Mouse (Mus musculus) liver, embryonic 14.5 days (tissue): ENCODE measurements around the gene Pmpca. TPM values are rescaled to one million over a fixed set of nuclear protein-coding genes. Genes with fewer than 3 reads are reported as not detected.

ENCODE experiments used
- ATAC-seq: fragments of 200-750 bp; cut with Nextera tagmentation; 2 replicates; pipeline ENCODE4 v1.8.0; 2017; ENCODE audit warnings: moderate number of reproducible peaks, mild to moderate bottlenecking, moderate library complexity; ENCODE audit not compliant: insufficient read depth
- DNase-seq, 3 experiments: peaks; one replicate each; pipeline ENCODE4 v3.0.0-alpha.2; 2012 to 2013; ENCODE audit warnings: low read depth in 3 of 3, low spot score in 3 of 3
- H3K27ac ChIP-seq: fragments of 300-500 bp; sonication (generic); 2 replicates; pipeline ENCODE4 v1.5.1; 2014; ENCODE audit warnings: moderate library complexity, mild to moderate bottlenecking, control low read depth, inconsistent platforms
- H3K27me3 ChIP-seq: fragments of 300-500 bp; sonication (generic); 2 replicates; pipeline ENCODE4 v1.6.1; 2014; ENCODE audit warnings: mild to moderate bottlenecking, low read length, moderate library complexity; ENCODE audit not compliant: control insufficient read depth, insufficient read depth
- H3K36me3 ChIP-seq: fragments of 300-500 bp; sonication (generic); replicated peaks from 2 replicates; pipeline ENCODE4 v1.6.1; 2014; ENCODE audit warnings: low read depth; ENCODE audit not compliant: control insufficient read depth, insufficient read depth
- H3K4me1 ChIP-seq, 2 experiments: fragments of 200-500 bp in 1 of 2; fragments of 300-500 bp in 1 of 2; sonication (generic) in 1 of 2; replicated peaks; 2 replicates each; pipeline ENCODE4 v1.6.1; 2012 to 2014; ENCODE audit warnings: antibody characterized with exemption in 1 of 2, inconsistent platforms in 1 of 2, low read length in 1 of 2; ENCODE audit not compliant: control insufficient read depth in 2 of 2, insufficient read depth in 2 of 2
- H3K4me2 ChIP-seq: fragments of 300-500 bp; sonication (generic); 2 replicates; pipeline ENCODE4 v1.6.1; 2014; ENCODE audit warnings: low read depth, mild to moderate bottlenecking, control low read depth, moderate library complexity
- H3K4me3 ChIP-seq, 2 experiments: fragments of 200-500 bp in 1 of 2; fragments of 300-500 bp in 1 of 2; sonication (generic) in 1 of 2; 2 replicates each; pipeline ENCODE4 v1.5.1; 2012 to 2014; ENCODE audit warnings: low read depth in 2 of 2, low read length in 2 of 2, mild to moderate bottlenecking in 2 of 2, control low read depth in 1 of 2, inconsistent platforms in 1 of 2, moderate library complexity in 1 of 2; ENCODE audit not compliant: insufficient read depth in 1 of 2
- H3K9ac ChIP-seq: fragments of 300-500 bp; sonication (generic); replicated peaks from 2 replicates; pipeline ENCODE4 v1.6.1; 2014; ENCODE audit warnings: mild to moderate bottlenecking, control low read depth, moderate library complexity
- H3K9me3 ChIP-seq: fragments of 300-500 bp; sonication (generic); 2 replicates; pipeline ENCODE4 v1.6.1; 2016; ENCODE audit warnings: low read length, mixed read lengths; ENCODE audit not compliant: control insufficient read depth
- CTCF ChIP-seq: IDR thresholded peaks from 2 replicates; pipeline ENCODE4 v1.5.1; 2016; ENCODE audit warnings: antibody characterized with exemption, low read depth, control low read depth
- EP300 ChIP-seq: IDR thresholded peaks from 2 replicates; pipeline ENCODE4 v1.6.1; 2016; ENCODE audit warnings: antibody characterized with exemption, low read depth
- WGBS: fragments of 180-500 bp; shearing (Covaris S2); extraction: QIAGEN DNeasy Blood & Tissue Kit; methylation state at CpG from one replicate; pipeline ENCODE4 v1.1.7; 2014; ENCODE audit not compliant: insufficient replicate concordance; 5-methylcytosine and 5-hydroxymethylcytosine counted together
- polyA plus RNA-seq, 2 experiments: library from polyadenylated mRNA; depleted of rRNA in 1 of 2; stranded (reverse) in 1 of 2; unstranded in 1 of 2; fragments of >200 nt; fragmentation: Nextera tagmentation in 1 of 2; extraction: Ambion mirVana in 1 of 2; gene quantifications; 2 replicates each; pipeline versions ENCODE4 v1.2.1 to v1.2.3; 2012 to 2014

Pmpca gene
- polyA plus RNA-seq, 2 experiments = 41.8 to 45.5 TPM

DNA sequence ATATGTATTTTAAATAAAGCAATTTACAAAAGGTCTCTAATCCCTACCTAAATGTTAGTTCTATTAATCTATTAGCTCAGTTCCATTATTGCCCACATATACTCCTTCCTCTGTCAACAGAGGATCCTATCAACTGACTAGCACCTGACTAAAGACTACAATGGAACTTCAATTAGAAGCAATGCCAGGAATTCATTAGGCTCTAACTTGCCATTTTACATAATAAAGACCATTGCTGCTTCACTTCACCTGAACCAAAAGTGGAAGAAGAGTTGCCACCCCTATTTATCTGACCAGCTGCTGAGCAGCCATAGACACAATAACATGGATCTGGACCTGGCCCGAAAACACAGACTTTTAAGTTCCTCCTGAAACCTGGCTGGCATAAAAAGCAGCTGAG lies 53.7 kb downstream of the Pmpca start:
- Histone ChIP-seq H3K4me2 (peak overlapping the region; percentile 94; the same call in 1 of the 2 replicates), H3K27me3 (no peaks in the 10 kb centered on the region), H3K4me3 (no peak overlapping the region), H3K27ac (no peak overlapping the region), H3K9me3 (no peaks in the 10 kb centered on the region), H3K4me1 (peaks cover 15 to 16% of the 10 kb centered on the region in 2 experiments), H3K9ac (no peak overlapping the region), H3K36me3 (peaks cover 17% of the 10 kb centered on the region)
- 79% methylated on average over 1 of the region's 1 CpGs for WGBS
- no peak for ATAC-seq
- TF ChIP-seq CTCF (no peak), EP300 (no peak)
- DNase-seq = no peak

GRCm38 (mm10) chr2:26443876-26444275 lies 54.7 kb downstream of the Pmpca start:
- Histone ChIP-seq H3K27me3 (no peaks in the 10 kb centered on the region), H3K4me2 (peak overlapping the region; percentile 94), H3K9ac (peak overlapping the region; percentile 93), H3K4me1 (peaks cover 15 to 16% of the 10 kb centered on the region in 2 experiments), H3K36me3 (peaks cover 11% of the 10 kb centered on the region), H3K9me3 (no peaks in the 10 kb centered on the region), H3K27ac (no peak overlapping the region), H3K4me3 (peak overlapping the region; percentile 94 to 96)
- ATAC-seq (no peak), DNase-seq (no peak)
- no peak for TF ChIP-seq EP300
- TF ChIP-seq CTCF = no peak
- 9% methylated on average over 3 of the region's 3 CpGs for WGBS

DNA sequence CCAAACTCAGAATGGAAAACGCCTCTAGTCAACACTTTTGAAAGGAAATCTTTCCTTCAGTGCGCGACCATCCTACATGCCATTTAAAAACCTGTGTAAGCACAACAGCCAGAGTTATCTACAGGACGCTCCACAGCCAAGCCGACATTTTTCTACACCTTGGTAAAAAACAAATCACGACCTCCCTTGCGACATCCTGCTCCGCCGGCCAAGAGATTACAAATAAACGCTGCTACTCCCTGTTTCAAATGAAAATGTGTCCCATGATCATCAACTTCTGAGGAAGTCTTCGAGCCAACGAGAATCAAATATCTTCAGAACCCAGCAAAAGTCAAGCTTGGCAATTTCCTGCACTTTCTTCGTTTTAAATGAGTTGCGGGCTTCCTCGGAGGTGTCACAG lies 55.2 kb downstream of the Pmpca start:
- peak overlapping the region; percentile 64; the same call in 1 of the 2 replicates for H3K27ac ChIP-seq
- H3K4me1 ChIP-seq = peaks cover 15 to 16% of the 10 kb centered on the region in 2 experiments
- 2% methylated on average over 15 of the region's 15 CpGs for WGBS
- no peaks in the 10 kb centered on the region for H3K9me3 ChIP-seq
- peak overlapping the region; percentile 94 to 96 for H3K4me3 ChIP-seq
- peaks cover 11% of the 10 kb centered on the region for H3K36me3 ChIP-seq
- DNase-seq = peak in 1 of 3 experiments; percentile 9
- peak overlapping the region; percentile 94 for H3K4me2 ChIP-seq
- no peaks in the 10 kb centered on the region for H3K27me3 ChIP-seq
- no peak for ATAC-seq
- TF ChIP-seq CTCF = no peak
- no peak for TF ChIP-seq EP300
- H3K9ac ChIP-seq = peak overlapping the region; percentile 93

DNA sequence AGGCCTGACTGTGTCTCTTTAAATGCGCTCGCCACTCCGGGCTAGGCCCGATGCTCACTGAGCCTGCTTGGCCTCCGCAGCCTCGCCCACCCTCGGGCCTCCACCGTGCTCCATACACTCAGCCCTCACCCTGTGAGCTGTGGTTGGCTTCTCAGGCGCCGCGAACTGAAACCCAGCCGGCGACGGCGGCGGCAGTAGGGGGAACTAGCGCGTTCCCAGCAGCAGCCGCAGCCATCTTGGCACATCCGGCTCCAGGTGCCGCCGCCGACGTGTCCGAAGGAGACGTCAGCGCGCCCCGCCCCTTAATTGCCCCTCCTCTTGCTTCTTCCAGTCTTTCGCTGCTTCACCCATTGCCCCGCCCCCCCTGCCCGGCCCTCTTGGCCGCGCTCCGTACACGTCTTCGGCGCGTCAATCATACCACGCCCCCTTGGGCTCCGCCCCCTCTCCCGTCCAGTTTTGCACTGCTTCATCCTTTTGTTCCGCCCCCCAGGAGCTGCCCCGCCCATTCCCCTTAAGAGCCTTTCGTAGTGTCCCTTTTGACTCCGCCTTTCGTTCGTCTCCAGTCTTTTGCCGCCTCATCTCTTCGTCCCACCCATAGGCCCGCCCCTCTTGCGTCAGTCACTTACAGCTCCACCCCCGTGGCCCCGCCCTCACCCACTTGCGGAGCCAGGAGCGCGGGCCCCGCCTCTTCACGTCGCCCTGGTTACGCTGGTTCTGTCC lies 56.0 kb downstream of the Pmpca start, which contains the start of gene Sec16a:
Gene Sec16a (minus strand): TSS at position 271 of the 720 bp plus-strand sequence.
- H3K4me1 ChIP-seq = peaks cover 15 to 16% of the 10 kb centered on the region in 2 experiments
- under 1% methylated on average over 60 of the region's 61 CpGs for WGBS
- H3K4me3 ChIP-seq = peak within 1 kb of the TSS; percentile 94 to 96
- TF ChIP-seq EP300 (no peak), CTCF (peak; percentile 39; the same call in 1 of the 2 replicates)
- peaks cover 6% of the 10 kb centered on the region for H3K36me3 ChIP-seq
- H3K27me3 ChIP-seq = no peaks in the 10 kb centered on the region
- peak within 1 kb of the TSS; percentile 70 for H3K27ac ChIP-seq
- H3K4me2 ChIP-seq = peak within 1 kb of the TSS; percentile 94
- peak within 1 kb of the TSS; percentile 93 for H3K9ac ChIP-seq
- DNase-seq (peak; percentile 100), ATAC-seq (peak; percentile 91)
- no peaks in the 10 kb centered on the region for H3K9me3 ChIP-seq

GRCm38 (mm10) chr2:26445666-26446445 lies 56.7 kb downstream of the Pmpca start:
- peak overlapping the region; percentile 70 for H3K27ac ChIP-seq
- ATAC-seq (peak; percentile 83), DNase-seq (peak; percentile 71 to 82 (median 77))
- H3K4me1 ChIP-seq = peaks cover 15 to 16% of the 10 kb centered on the region in 2 experiments
- peak overlapping the region; percentile 85 for H3K4me2 ChIP-seq
- under 1% methylated on average over 44 of the region's 44 CpGs for whole genome bisulfite sequencing
- no peaks in the 10 kb centered on the region for H3K9me3 ChIP-seq
- peak overlapping the region; percentile 59 for H3K9ac ChIP-seq
- H3K27me3 ChIP-seq = no peaks in the 10 kb centered on the region
- no peak for TF ChIP-seq EP300
- TF ChIP-seq CTCF = peak; percentile 48
- peaks cover 3% of the 10 kb centered on the region for H3K36me3 ChIP-seq
- peak overlapping the region; percentile 79 to 96 for H3K4me3 ChIP-seq
